Mouse (Mus musculus) layer of hippocampus, adult 2 months (tissue): ENCODE data around the gene Gm1330. TPM values are rescaled to one million over a fixed set of nuclear protein-coding genes. Genes with fewer than 3 reads are reported as not detected.
"Not testable (repeated sequence)": the region's sequence is repeated elsewhere in the genome, so short reads cannot be mapped to it uniquely, and the experiment has no call there.

Experiments
- DNase-seq, 2 experiments: peaks; one replicate each; pipeline ENCODE4 v3.0.0; 2022; ENCODE audit warnings: low spot score in 2 of 2
- H3K27ac ChIP-seq: fragments of 200-600 bp; 2 replicates; pipeline ENCODE4 v1.8.1; 2022
- H3K4me3 ChIP-seq: fragments of 200-600 bp; 2 replicates; pipeline ENCODE4 v1.8.1; 2022; ENCODE audit warnings: mild to moderate bottlenecking
- CTCF ChIP-seq: fragments of 200-600 bp; conservative IDR thresholded peaks from 2 replicates; pipeline ENCODE4 v1.8.1; 2022; ENCODE audit warnings: antibody characterized with exemption, mild to moderate bottlenecking, moderate library complexity
- long read RNA-seq, 2 experiments: library from polyadenylated mRNA; stranded (forward); transcript quantifications; one replicate each; pipeline ENCODE4 v2.0.0; 2021; ENCODE audit warnings: borderline mapping rate in 2 of 2
- total RNA-seq, 2 experiments: library from RNA; stranded (reverse); gene quantifications; 2 replicates each; pipeline ENCODE4 v1.2.3; 2021

Gene Gm1330
- total RNA-seq: not detected
- long read RNA-seq, experiment 1: 0 reads
- long read RNA-seq, experiment 2: 0 reads

DNA sequence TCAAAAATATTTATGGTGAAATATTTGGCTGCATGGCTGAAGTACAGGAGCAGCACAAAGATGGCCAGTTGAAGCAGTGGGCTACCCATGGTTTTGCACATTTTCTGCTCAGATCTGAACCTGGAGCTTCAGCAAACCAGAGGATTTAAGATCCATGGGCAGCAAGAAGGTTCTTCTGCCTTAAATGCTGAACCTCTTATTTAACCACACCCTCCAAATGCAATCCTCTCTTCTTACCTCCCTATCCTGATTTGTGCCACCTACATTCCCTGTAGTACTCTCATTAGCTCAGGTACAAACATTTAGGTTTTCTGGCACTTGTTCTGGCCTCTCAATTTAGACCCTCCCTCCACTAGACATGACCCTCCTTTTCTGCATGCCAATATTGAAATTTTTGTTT is at the start of gene Gm1330:
Gene Gm1330, minus strand, starts transcription at position 101 of the 400 bp plus-strand sequence.
- H3K4me3 ChIP-seq: no peak within 1 kb of the TSS
- no peak for TF ChIP-seq CTCF
- no peak within 1 kb of the TSS for H3K27ac ChIP-seq
- DNase-seq: no peak

DNA sequence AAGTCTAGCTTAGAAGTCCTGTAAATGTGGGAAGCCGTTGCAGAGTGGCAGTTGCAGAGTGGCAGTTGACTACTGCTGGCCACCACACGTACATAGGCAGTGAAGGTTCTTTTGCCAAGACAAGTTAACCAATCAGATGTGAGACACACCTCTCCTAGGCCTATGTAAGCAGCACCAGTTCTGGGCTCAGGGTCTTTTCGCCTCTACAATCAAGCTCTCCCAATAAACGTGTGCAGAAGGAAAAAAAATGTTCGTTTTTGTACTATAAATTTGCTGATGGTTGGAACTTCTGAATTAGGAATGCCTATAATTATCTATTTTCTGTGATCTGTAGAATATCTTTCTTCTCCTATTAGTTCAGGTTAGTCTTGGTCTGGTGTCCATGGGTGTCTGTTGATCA is 14.1 kb upstream of the Gm1330 start, which contains the start of gene Gm10750:
Gene Gm10750, minus strand, starts transcription at position 101 of the 400 bp plus-strand sequence.
- not testable (repeated sequence) for H3K4me3 ChIP-seq, H3K27ac ChIP-seq, DNase-seq

DNA sequence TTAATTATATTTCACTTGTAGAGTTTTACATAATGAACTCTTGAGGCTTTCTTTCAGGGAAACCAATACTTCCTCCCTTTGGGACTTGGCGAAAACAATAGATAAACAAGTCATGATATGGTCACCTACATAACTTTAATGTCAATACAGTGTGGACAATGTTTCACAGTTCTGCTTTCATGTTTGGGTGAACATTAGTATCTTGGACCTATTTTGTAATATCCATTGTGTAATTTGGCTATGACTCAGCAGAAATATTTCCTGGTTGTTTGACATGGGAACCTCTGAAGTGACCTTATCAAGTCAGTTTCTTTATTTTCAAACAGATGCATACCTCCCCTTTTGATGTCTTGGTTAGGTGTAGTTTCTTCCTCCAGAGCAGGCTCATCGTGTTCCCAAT is 1.8 kb upstream of the Gm1330 start:
- TF ChIP-seq CTCF: no peak
- no peak overlapping the region for H3K4me3 ChIP-seq
- no peak for DNase-seq
- H3K27ac ChIP-seq: no peak overlapping the region

DNA sequence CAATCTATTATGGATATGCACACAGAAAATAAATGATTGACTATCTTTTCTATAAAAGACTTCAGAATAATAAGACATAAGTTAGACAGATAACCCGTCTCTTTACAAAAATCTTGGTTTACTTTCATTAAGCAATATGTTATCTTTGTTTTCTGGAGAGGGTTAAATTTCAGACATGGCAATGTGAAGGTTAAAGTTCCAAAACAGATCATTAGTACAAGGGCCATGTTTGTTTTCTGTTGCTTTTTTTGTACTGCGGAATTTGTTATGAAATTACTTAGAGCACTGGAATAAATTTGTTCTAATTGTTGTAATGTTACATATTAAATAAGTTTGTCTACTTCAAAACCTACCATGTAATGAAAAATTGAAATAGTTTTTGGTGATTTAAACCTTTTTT is 7.9 kb downstream of the Gm1330 start:
- Histone ChIP-seq H3K4me3 (no peak overlapping the region), H3K27ac (no peak overlapping the region)
- DNase-seq: no peak
- no peak for TF ChIP-seq CTCF

Other genes with a start within 250 kb of the Gm1330 start
- not detected for gene Cst11, start 231.8 kb downstream of the Gm1330 start, total RNA-seq
- not detected for gene 8030411F24Rik, start 221.2 kb downstream of the Gm1330 start, total RNA-seq
- gene Cst12, start 213.9 kb downstream of the Gm1330 start, total RNA-seq: 1 to 10 TPM; 3.3 to 4.4 TPM
- not detected for gene Cst8, start 204.5 kb downstream of the Gm1330 start, total RNA-seq
- gene Cst13, start 183.2 kb downstream of the Gm1330 start, total RNA-seq: not detected
- gene Cst9, start 168.1 kb downstream of the Gm1330 start, total RNA-seq: not detected
- not detected for gene 9230104L09Rik, start 138.2 kb downstream of the Gm1330 start, total RNA-seq
- 1,000 to 10,000 TPM; 2,176 to 2,304 TPM for gene Cst3, start 127.6 kb downstream of the Gm1330 start, total RNA-seq
- not detected for gene Gm10750, start 14.0 kb upstream of the Gm1330 start, total RNA-seq